Mouse (Mus musculus) G1E (cell line): Measurements from ENCODE around the gene Nkg7. TPM values are rescaled to one million over a fixed set of nuclear protein-coding genes. Genes with fewer than 3 reads are reported as not detected.

Experiments
- ATAC-seq: 2 replicates; pipeline ENCODE4 v1.8.0; 2016; ENCODE audit warnings: mild to moderate bottlenecking; ENCODE audit not compliant: insufficient number of reproducible peaks, poor library complexity, low FRiP score, severe bottlenecking; ENCODE audit errors: extremely low read depth
- DNase-seq: peaks from one replicate; pipeline ENCODE4 v3.0.0; 2012; ENCODE audit warnings: low spot score
- H3K27me3 ChIP-seq: 2 replicates; pipeline ENCODE4 v1.6.1; 2012; ENCODE audit warnings: mild to moderate bottlenecking, low read length, inconsistent platforms; ENCODE audit not compliant: insufficient read depth
- H3K36me3 ChIP-seq: replicated peaks from 2 replicates; pipeline ENCODE3; 2012; ENCODE audit warnings: mild to moderate bottlenecking, inconsistent platforms
- H3K4me1 ChIP-seq: 2 replicates; pipeline ENCODE4 v1.6.1; 2012; ENCODE audit warnings: low read depth, low read length, inconsistent platforms, mixed read lengths; ENCODE audit not compliant: insufficient read depth
- H3K4me3 ChIP-seq: 2 replicates; pipeline ENCODE4 v1.5.1; 2012; ENCODE audit warnings: low read depth, mild to moderate bottlenecking, inconsistent platforms, low read length, moderate library complexity, mixed read lengths
- H3K9me3 ChIP-seq: replicated peaks from 2 replicates; pipeline ENCODE4 v1.6.1; 2012; ENCODE audit warnings: inconsistent platforms
- CTCF ChIP-seq: IDR thresholded peaks from 2 replicates; pipeline ENCODE4 v1.5.1; 2012; ENCODE audit warnings: low read depth, low read length, inconsistent platforms, mixed read lengths
- GATA1 ChIP-seq: IDR thresholded peaks from 2 replicates; pipeline ENCODE4 v1.6.1; 2012; ENCODE audit warnings: borderline replicate concordance, low read length, inconsistent platforms, mixed read lengths
- GATA2 ChIP-seq: IDR thresholded peaks from 2 replicates; pipeline ENCODE4 v1.6.1; 2012; ENCODE audit warnings: low read depth, low read length, inconsistent platforms, borderline replicate concordance
- POLR2AphosphoS5 ChIP-seq: IDR thresholded peaks from 2 replicates; pipeline ENCODE4 v1.6.1; 2012; ENCODE audit warnings: low read depth, low read length, inconsistent platforms; ENCODE audit not compliant: insufficient replicate concordance
- TAL1 ChIP-seq: conservative IDR thresholded peaks from 2 replicates; pipeline ENCODE4 v1.6.1; 2012; ENCODE audit warnings: low read depth, low read length, inconsistent platforms, mixed read lengths
- polyA plus RNA-seq: library from polyadenylated mRNA; stranded (reverse); fragments of >175 nt; gene quantifications from 2 replicates; pipeline ENCODE4 v1.2.3, GENCODE M21; 2012
- total RNA-seq, 2 experiments: library from RNA; stranded (forward) in 1 of 2; stranded (reverse) in 1 of 2; fragments of 200-1000 nt in 1 of 2; fragments of >200 nt in 1 of 2; fragmentation: Nextera tagmentation in 1 of 2; gene quantifications; 2 replicates each; pipeline ENCODE4 v1.2.3; 2014 to 2017

Gene Nkg7
- total and polyA plus RNA-seq, 3 experiments, result not detected

GRCm38 (mm10) chr7:43443917-43444293, 7.0 kb downstream of the Nkg7 start, which contains the start of the genes Etfb and Gm45233:
TSS of gene Etfb (plus strand) at chr7:43444083.
TSS of gene Gm45233 (plus strand) at chr7:43444128.
- peaks cover 60% of the 10 kb centered on the region for H3K4me1 ChIP-seq
- peak; percentile 89 for ATAC-seq
- no peak for TF ChIP-seq POLR2AphosphoS5
- TF ChIP-seq GATA1, result no peak
- no peak for TF ChIP-seq CTCF
- no peak for TF ChIP-seq TAL1
- no peak for TF ChIP-seq GATA2

GRCm38 (mm10) chr7:43447801-43448200, 10.9 kb downstream of the Nkg7 start:
- H3K9me3 ChIP-seq, result no peaks in the 10 kb centered on the region
- H3K27me3 ChIP-seq, result no peaks in the 10 kb centered on the region
- H3K4me1 ChIP-seq, result peaks cover 63% of the 10 kb centered on the region
- no peak for ATAC-seq
- no peak overlapping the region for H3K4me3 ChIP-seq
- no peak for TF ChIP-seq GATA1
- no peak for TF ChIP-seq POLR2AphosphoS5
- TF ChIP-seq TAL1, result no peak
- TF ChIP-seq GATA2, result no peak; the same call in 1 of the 2 replicates
- TF ChIP-seq CTCF, result no peak
- H3K36me3 ChIP-seq, result peaks cover 68% of the 10 kb centered on the region
- no peak for DNase-seq

More at GRCm38 (mm10) chr7:43443917-43444293, 7.0 kb downstream of the Nkg7 start, which contains the start of the genes Etfb and Gm45233:
- H3K9me3 ChIP-seq, result no peaks in the 10 kb centered on the region
- H3K4me3 ChIP-seq, result peak within 1 kb of the TSS; percentile 75
- peaks cover 36% of the 10 kb centered on the region for H3K36me3 ChIP-seq
- DNase-seq, result peak; percentile 91
- H3K27me3 ChIP-seq, result peaks cover 11% of the 10 kb centered on the region

GRCm38 (mm10) chr7:43448246-43448645, 11.4 kb downstream of the Nkg7 start:
- Histone ChIP-seq H3K9me3 (no peaks in the 10 kb centered on the region), H3K36me3 (peaks cover 73% of the 10 kb centered on the region), H3K27me3 (no peaks in the 10 kb centered on the region), H3K4me3 (no peak overlapping the region), H3K4me1 (peaks cover 63% of the 10 kb centered on the region)
- TF ChIP-seq GATA1 (no peak), CTCF (no peak), GATA2 (no peak), TAL1 (no peak), POLR2AphosphoS5 (no peak)
- ATAC-seq (no peak), DNase-seq (no peak)

GRCm38 (mm10) chr7:43449811-43450210, 12.9 kb downstream of the Nkg7 start:
- Histone ChIP-seq H3K27me3 (no peaks in the 10 kb centered on the region), H3K4me1 (peaks cover 58% of the 10 kb centered on the region), H3K9me3 (no peaks in the 10 kb centered on the region), H3K36me3 (peaks cover 88% of the 10 kb centered on the region), H3K4me3 (no peak overlapping the region)
- DNase-seq (no peak), ATAC-seq (no peak)
- TF ChIP-seq GATA1 (no peak), CTCF (no peak), POLR2AphosphoS5 (no peak), GATA2 (no peak), TAL1 (no peak)

DNA sequence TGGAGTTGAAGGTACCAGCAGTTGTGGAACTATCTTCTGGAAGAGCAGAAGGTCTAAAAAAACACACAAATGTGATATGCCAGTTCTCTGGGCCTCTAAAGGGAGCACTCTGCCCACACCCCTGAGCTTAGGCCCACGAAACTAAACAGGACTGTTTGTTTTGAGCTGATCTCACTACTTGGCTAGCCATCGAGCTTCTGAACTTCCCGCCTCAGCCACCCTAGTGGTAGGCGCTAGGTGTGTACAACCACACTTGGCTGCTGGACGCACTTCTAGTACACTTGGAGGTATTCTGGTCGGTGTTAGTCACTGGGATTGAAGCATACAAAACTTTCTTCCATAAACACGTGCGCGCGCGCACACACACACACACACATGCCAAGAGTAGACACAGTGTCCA, 14.9 kb downstream of the Nkg7 start:
- no peak for DNase-seq
- Histone ChIP-seq H3K36me3 (peaks cover 93% of the 10 kb centered on the region), H3K9me3 (no peaks in the 10 kb centered on the region), H3K27me3 (no peaks in the 10 kb centered on the region), H3K4me1 (peaks cover 41% of the 10 kb centered on the region), H3K4me3 (no peak overlapping the region)
- ATAC-seq, result no peak
- TF ChIP-seq GATA2 (no peak), TAL1 (no peak), CTCF (no peak), POLR2AphosphoS5 (no peak), GATA1 (no peak)

- H3K9me3 ChIP-seq, result no peaks in the 10 kb centered on the region
- no peaks in the 10 kb centered on the region for H3K27me3 ChIP-seq
- peaks cover 93% of the 10 kb centered on the region for H3K36me3 ChIP-seq
- TF ChIP-seq CTCF, result no peak
- no peak for TF ChIP-seq POLR2AphosphoS5
- no peak for TF ChIP-seq GATA1
- TF ChIP-seq TAL1, result no peak
- TF ChIP-seq GATA2, result no peak
- DNase-seq (no peak), ATAC-seq (0 out of 2 replicates have a peak, but pooled peaks have one; percentile 18)
- H3K4me1 ChIP-seq, result peaks cover 32% of the 10 kb centered on the region
- H3K4me3 ChIP-seq, result no peak overlapping the region
Observed at GRCm38 (mm10) chr7:43452609-43453008, 15.7 kb downstream of the Nkg7 start.
